Mouse (Mus musculus) fat pad, adult 2 months (tissue): Measurements from ENCODE around the gene Vmn2r57.
"Not testable (repeated sequence)": the region's sequence is repeated elsewhere in the genome, so short reads cannot be mapped to it uniquely, and the experiment has no call there.

Source experiments
- DNase-seq: peaks from one replicate; pipeline ENCODE4 v3.0.0-alpha.2; 2011; ENCODE audit warnings: low read depth, low spot score; ENCODE audit errors: extremely low read depth

Vmn2r57 gene

GRCm38 (mm10) chr7:41448596-41448995 lies at the start of gene Vmn2r57:
Vmn2r57 (minus strand) TSS chr7:41448696.
- not testable (repeated sequence) for DNase-seq

- no peak for DNase-seq
Measured at GRCm38 (mm10) chr7:41497871-41498270, 49.4 kb upstream of the Vmn2r57 start.

GRCm38 (mm10) chr7:41451864-41452263 lies 3.4 kb upstream of the Vmn2r57 start:
- no peak for DNase-seq

- no peak for DNase-seq
Measured at GRCm38 (mm10) chr7:41394130-41394529, 54.4 kb downstream of the Vmn2r57 start.

- DNase-seq: peak; percentile 75
Measured at GRCm38 (mm10) chr7:41393048-41393971, 55.2 kb downstream of the Vmn2r57 start, which contains the start of gene AI987944. AI987944 (minus strand) TSS chr7:41393379.
